ENCODE assay signal across 7 mouse cellular contexts in genomic region chr19:37206641-37207302, GRCm38 (mm10). TPM values are rescaled to one million over a fixed set of nuclear protein-coding genes. Genes with fewer than 3 reads are reported as not detected.
DNase-seq lines count a peak whose midpoint lies in the region; ATAC-seq and TF ChIP-seq lines count a peak whose summit lies in the region.

No protein-coding gene starts in this region.

- H3K9me3 ChIP-seq in G1E (replicated peaks) = no peaks in the 10 kb centered on the region
- no peaks in the 10 kb centered on the region for H3K9me3 ChIP-seq in forebrain, embryonic 13.5 days (replicated peaks)
- H3K9me3 ChIP-seq in lung, embryonic 15.5 days = no peaks in the 10 kb centered on the region

- H3K27me3 ChIP-seq in G1E (ENCODE audit: insufficient read depth, low read length) = no peaks in the 10 kb centered on the region
- peaks cover 4% of the 10 kb centered on the region; the same call in 1 of the 2 replicates for H3K27me3 ChIP-seq in forebrain, embryonic 13.5 days
- no peaks in the 10 kb centered on the region for H3K27me3 ChIP-seq in lung, embryonic 15.5 days

- H3K27ac ChIP-seq in forebrain, embryonic 13.5 days = no peak overlapping the region
- peak overlapping the region; percentile 93 for H3K27ac ChIP-seq in layer of hippocampus, adult 2 months
- H3K27ac ChIP-seq in lung, embryonic 15.5 days = peak overlapping the region; percentile 89

- peaks cover 18% of the 10 kb centered on the region for H3K36me3 ChIP-seq in G1E (replicated peaks)
- peaks cover 16% of the 10 kb centered on the region for H3K36me3 ChIP-seq in forebrain, embryonic 13.5 days (ENCODE audit: poor library complexity, severe bottlenecking)
- peaks cover 9% of the 10 kb centered on the region for H3K36me3 ChIP-seq in lung, embryonic 15.5 days

- TF ChIP-seq CTCF in G1E (IDR thresholded peaks at IDR 0.05; ENCODE audit: low read depth, low read length) = no peak
- no peak for TF ChIP-seq CTCF in layer of hippocampus, adult 2 months (conservative IDR thresholded peaks at IDR 0.05)

- H3K4me3 ChIP-seq in G1E (ENCODE audit: low read depth, low read length) = peak overlapping the region; percentile 91
- peak overlapping the region; percentile 100 for H3K4me3 ChIP-seq in forebrain, embryonic 13.5 days
- peak overlapping the region; percentile 100 for H3K4me3 ChIP-seq in layer of hippocampus, adult 2 months
- peak overlapping the region; percentile 95 for H3K4me3 ChIP-seq in lung, embryonic 15.5 days

- under 1% methylated on average over 42 of the region's 47 CpGs for WGBS in forebrain, embryonic 13.5 days
- WGBS in lung, embryonic 15.5 days = under 1% methylated on average over 47 of the region's 47 CpGs

- intact Hi-C loops in heart, postnatal 14 days (cut with DNase I) = loop anchor here (2.0 kb wide), 1 partner anchor 32 kb away; no protein-coding TSS in a partner anchor

- peaks cover 45% of the 10 kb centered on the region for H3K4me1 ChIP-seq in G1E (ENCODE audit: insufficient read depth, low read depth, low read length)
- peaks cover 19% of the 10 kb centered on the region for H3K4me1 ChIP-seq in forebrain, embryonic 13.5 days
- peaks cover 14% of the 10 kb centered on the region for H3K4me1 ChIP-seq in lung, embryonic 15.5 days

- peak overlapping the region; percentile 100 for H3K9ac ChIP-seq in forebrain, embryonic 13.5 days
- H3K9ac ChIP-seq in lung, embryonic 15.5 days = peak overlapping the region; percentile 99

- no peak for ATAC-seq in G1E (ENCODE audit: extremely low read depth, insufficient number of reproducible peaks, low FRiP score, poor library complexity, severe bottlenecking)
- peak; percentile 84 for ATAC-seq in forebrain, embryonic 13.5 days
- peak; percentile 84 for ATAC-seq in lung, embryonic 15.5 days (ENCODE audit: borderline replicate concordance, extremely low read depth, low FRiP score, low TSS enrichment)

- peak overlapping the region; percentile 92 for H3K4me2 ChIP-seq in forebrain, embryonic 13.5 days
- peak overlapping the region; percentile 77 for H3K4me2 ChIP-seq in lung, embryonic 15.5 days

- peak; percentile 18 for DNase-seq in G1E (ENCODE audit: low spot score)
- DNase-seq in adrenal gland, postnatal 14 days = peak; percentile 73
- DNase-seq in heart, postnatal 14 days = peak; percentile 58
- DNase-seq in layer of hippocampus, adult 2 months (ENCODE audit: low spot score in 2 of 2) = peak; percentile 32 to 33
- peak; percentile 25 for DNase-seq in retina, adult 2 months (ENCODE audit: low read depth, low spot score)

RNA-seq across cellular contexts. Expression of gene March5, which starts 0.6 kb away (rescaled TPM):
- total RNA-seq in G1E (2014; fragmentation: Nextera tagmentation) (131 and 133 TPM in 2 replicates), G1E (2017) (125 and 129 TPM in 2 replicates)
- polyA plus RNA-seq in G1E (2012) = 64.5 and 92.4 TPM in 2 replicates
- total RNA-seq in adrenal gland, postnatal 14 days (2021) = 143 TPM in 2 replicates
- 128 and 139 TPM in 2 replicates for polyA plus RNA-seq in forebrain, embryonic 13.5 days (2015; fragmentation: Nextera tagmentation; extraction: Ambion mirVana)
- 10 to 100 TPM; 83.4 to 84.3 TPM for total RNA-seq in heart, postnatal 14 days (2021)
- total RNA-seq in layer of hippocampus, adult 2 months (2021) = 10 to 100 TPM; 80.4 to 90.4 TPM
- polyA plus RNA-seq in lung, embryonic 15.5 days (2015; fragmentation: Nextera tagmentation; extraction: Ambion mirVana) = 91.9 and 99.1 TPM in 2 replicates

RNA-seq across cellular contexts. Expression of gene Cpeb3, which starts 1.6 kb away (rescaled TPM):
- total RNA-seq in G1E (2014; fragmentation: Nextera tagmentation) = 3.9 and 5.2 TPM in 2 replicates
- 2.0 and 2.4 TPM in 2 replicates for total RNA-seq in G1E (2017)
- polyA plus RNA-seq in G1E (2012) = 2.0 and 2.9 TPM in 2 replicates
- 15.4 and 19.3 TPM in 2 replicates for total RNA-seq in adrenal gland, postnatal 14 days (2021)
- polyA plus RNA-seq in forebrain, embryonic 13.5 days (2015; fragmentation: Nextera tagmentation; extraction: Ambion mirVana) = 4.2 and 4.8 TPM in 2 replicates
- 10 to 100 TPM; 62.6 to 76.8 TPM for total RNA-seq in heart, postnatal 14 days (2021)
- 10 to 100 TPM; 69.7 to 76.8 TPM for total RNA-seq in layer of hippocampus, adult 2 months (2021)
- 0.87 and 1.0 TPM in 2 replicates for polyA plus RNA-seq in lung, embryonic 15.5 days (2015; fragmentation: Nextera tagmentation; extraction: Ambion mirVana)

Comparison
In these comparisons a context has a peak if more than half of its experiments do, and no peak if none do; other contexts are left out.
1. DNase-seq: peak in every context shown above with its lines; median percentile 73 in adrenal gland, postnatal 14 days; 58 in heart, postnatal 14 days; 32 in layer of hippocampus, adult 2 months; 25 in retina, adult 2 months; 18 in G1E.